Mouse (Mus musculus) hematopoietic stem cell, adult 5-6 weeks (primary cell): ENCODE data around the gene Calr3. TPM values are rescaled to one million over a fixed set of nuclear protein-coding genes. Genes with fewer than 3 reads are reported as not detected.

Experiments
- ATAC-seq, 2 experiments: fragments of 125-278 bp in 1 of 2; replicated peaks in 1 of 2; 2 replicates each; pipeline ENCODE4 v1.8.0; 2016 to 2017; ENCODE audit warnings: inconsistent platforms in 2 of 2, mild to moderate bottlenecking in 2 of 2, moderate number of reproducible peaks in 2 of 2, low read depth in 1 of 2, moderate TSS enrichment in 1 of 2; ENCODE audit not compliant: low FRiP score in 2 of 2, poor library complexity in 2 of 2, severe bottlenecking in 2 of 2, insufficient read depth in 1 of 2, low TSS enrichment in 1 of 2
- total RNA-seq: library from RNA; stranded (forward); fragments of 172-1452, 232-1000 nt; gene quantifications from 2 replicates; pipeline ENCODE4 v1.2.3, GENCODE M21; 2017

Gene Calr3
- total RNA-seq, 1 experiment from 2014 or later, result 4.0 TPM

- ATAC-seq, result no peak
Measured at GRCm38 (mm10) chr8:72385737-72386136, 57.9 kb downstream of the Calr3 start.

GRCm38 (mm10) chr8:72382395-72382794, 61.3 kb downstream of the Calr3 start:
- no peak for ATAC-seq

- no peak for ATAC-seq
Measured at GRCm38 (mm10) chr8:72380656-72381055, 63.0 kb downstream of the Calr3 start.

- ATAC-seq, result no peak
Measured at GRCm38 (mm10) chr8:72376900-72377299, 66.8 kb downstream of the Calr3 start.

GRCm38 (mm10) chr8:72376309-72376708, 67.4 kb downstream of the Calr3 start:
- no peak for ATAC-seq

GRCm38 (mm10) chr8:72375161-72375560, 68.5 kb downstream of the Calr3 start:
- ATAC-seq, result no peak

Other genes with a start within 250 kb of the Calr3 start
- gene Cib3, start 231.0 kb downstream of the Calr3 start, total RNA-seq, result not detected in 2 replicates
- not detected in 2 replicates for gene Gm11034, start 230.2 kb downstream of the Calr3 start, total RNA-seq
- gene Fam32a, start 224.1 kb downstream of the Calr3 start, total RNA-seq, result 67.6 and 81.8 TPM in 2 replicates
- gene Ap1m1, start 203.9 kb downstream of the Calr3 start, total RNA-seq, result 70.2 and 79.2 TPM in 2 replicates
- gene Gm10282, start 138.6 kb downstream of the Calr3 start, total RNA-seq, result 35.8 and 41.2 TPM in 2 replicates
- gene Klf2, start 124.8 kb downstream of the Calr3 start, total RNA-seq, result 9.4 and 17.1 TPM in 2 replicates
- gene Eps15l1, start 22.4 kb downstream of the Calr3 start, total RNA-seq, result 50.0 and 54.2 TPM in 2 replicates
- gene 1700030K09Rik, start within 50 bp of the Calr3 start, total RNA-seq, result 6.4 and 9.3 TPM in 2 replicates
- gene Cherp, start 31.4 kb upstream of the Calr3 start, total RNA-seq, result 9.2 and 11.8 TPM in 2 replicates
- gene Slc35e1, start 48.7 kb upstream of the Calr3 start, total RNA-seq, result 25.3 and 30.0 TPM in 2 replicates
- 9.4 and 10.5 TPM in 2 replicates for gene Med26, start 104.4 kb upstream of the Calr3 start, total RNA-seq
- 57.9 and 91.8 TPM in 2 replicates for gene Smim7, start 127.2 kb upstream of the Calr3 start, total RNA-seq
- 4.1 and 4.2 TPM in 2 replicates for gene Tmem38a, start 128.2 kb upstream of the Calr3 start, total RNA-seq
- gene Nwd1, start 202.8 kb upstream of the Calr3 start, total RNA-seq, result 24.4 and 33.3 TPM in 2 replicates